Mouse (Mus musculus): Measurements from ENCODE around the gene Chic2.

Chic2 gene

GRCm38 (mm10) chr5:74975507-74975906 lies 69.1 kb downstream of the Chic2 start:
- DNase-seq (ENCODE audit: low spot score): no peak

- DNase-seq (ENCODE audit: low spot score): no peak
Measured at GRCm38 (mm10) chr5:74974726-74975411, 69.7 kb downstream of the Chic2 start.

- no peak for DNase-seq (ENCODE audit: low spot score)
Measured at GRCm38 (mm10) chr5:74974061-74974581, 70.5 kb downstream of the Chic2 start.

- DNase-seq (ENCODE audit: low spot score): no peak
Measured at GRCm38 (mm10) chr5:74971418-74971817, 73.2 kb downstream of the Chic2 start.

- no peak for DNase-seq (ENCODE audit: low spot score)
Measured at GRCm38 (mm10) chr5:74969341-74969740, 75.2 kb downstream of the Chic2 start.

- DNase-seq (ENCODE audit: low spot score): no peak
Measured at GRCm38 (mm10) chr5:74967882-74968281, 76.7 kb downstream of the Chic2 start.

- DNase-seq (ENCODE audit: low spot score): no peak
Measured at GRCm38 (mm10) chr5:74966891-74967290, 77.7 kb downstream of the Chic2 start.

GRCm38 (mm10) chr5:74962771-74963170 lies 81.8 kb downstream of the Chic2 start:
- no peak for DNase-seq (ENCODE audit: low spot score)

- no peak for DNase-seq (ENCODE audit: low spot score)
Measured at GRCm38 (mm10) chr5:74960840-74961543, 83.6 kb downstream of the Chic2 start.

GRCm38 (mm10) chr5:74960306-74960705 lies 84.3 kb downstream of the Chic2 start:
- DNase-seq (ENCODE audit: low spot score): no peak

GRCm38 (mm10) chr5:74957293-74958076 lies 87.1 kb downstream of the Chic2 start:
- DNase-seq (ENCODE audit: low spot score): no peak

GRCm38 (mm10) chr5:74956335-74956734 lies 88.2 kb downstream of the Chic2 start:
- DNase-seq (ENCODE audit: low spot score): no peak

- no peak for DNase-seq (ENCODE audit: low spot score)
Measured at GRCm38 (mm10) chr5:74955565-74955964, 89.0 kb downstream of the Chic2 start.

- DNase-seq (ENCODE audit: low spot score): no peak
Measured at GRCm38 (mm10) chr5:74952938-74953337, 91.6 kb downstream of the Chic2 start.

- DNase-seq (ENCODE audit: low spot score): no peak
Measured at GRCm38 (mm10) chr5:74951375-74951774, 93.2 kb downstream of the Chic2 start.

GRCm38 (mm10) chr5:74949298-74949697 lies 95.3 kb downstream of the Chic2 start:
- no peak for DNase-seq (ENCODE audit: low spot score)

- DNase-seq (ENCODE audit: low spot score): no peak
Measured at GRCm38 (mm10) chr5:74948482-74948881, 96.1 kb downstream of the Chic2 start.
